Mouse (Mus musculus) MEL (cell line): Measurements from ENCODE around the gene Hoxc6.
A peak's percentile ranks its signal among the peaks of the same experiment; 100 is the strongest.

Source experiments
- CTCF ChIP-seq, 3 experiments: IDR thresholded peaks in 2 of 3; conservative IDR thresholded peaks in 1 of 3; 2 replicates each; pipeline ENCODE4 v1.5.1; 2011 to 2012; ENCODE audit warnings: low read length in 3 of 3, low read depth in 2 of 3, mild to moderate bottlenecking in 2 of 3, improper control_type of control experiment in 1 of 3, inconsistent platforms in 1 of 3, mixed read lengths in 1 of 3, moderate library complexity in 1 of 3; ENCODE audit not compliant: control insufficient read depth in 1 of 3, insufficient read depth in 1 of 3, poor library complexity in 1 of 3, severe bottlenecking in 1 of 3
- EP300 ChIP-seq, 2 experiments: IDR thresholded peaks; 2 replicates each; pipeline ENCODE4 v1.6.1; 2011; ENCODE audit warnings: improper control_type of control experiment in 2 of 2, low read length in 2 of 2, low read depth in 1 of 2, mild to moderate bottlenecking in 1 of 2
- POLR2A ChIP-seq, 2 experiments: IDR thresholded peaks; 2 replicates each; pipeline ENCODE4 v1.6.1; 2011 to 2012; ENCODE audit warnings: low read length in 2 of 2, mild to moderate bottlenecking in 2 of 2, control low read depth in 1 of 2, improper control_type of control experiment in 1 of 2, low read depth in 1 of 2, moderate library complexity in 1 of 2; ENCODE audit not compliant: control insufficient read depth in 1 of 2, insufficient read depth in 1 of 2, poor library complexity in 1 of 2
- RAD21 ChIP-seq: IDR thresholded peaks from 2 replicates; pipeline ENCODE4 v1.6.1; 2011; ENCODE audit warnings: mild to moderate bottlenecking, low read depth, low read length, improper control_type of control experiment
- TAL1 ChIP-seq: IDR thresholded peaks from 2 replicates; pipeline ENCODE4 v1.6.1; 2012; ENCODE audit warnings: mild to moderate bottlenecking, inconsistent platforms, low read length, moderate library complexity, mixed read lengths
- TCF12 ChIP-seq: IDR thresholded peaks from 2 replicates; pipeline ENCODE4 v1.6.1; 2014; ENCODE audit warnings: low read depth, mild to moderate bottlenecking, inconsistent platforms, low read length, improper control_type of control experiment, moderate library complexity
- ZMIZ1 ChIP-seq: IDR thresholded peaks from 2 replicates; pipeline ENCODE4 v1.6.1; 2012; ENCODE audit warnings: low read depth, mild to moderate bottlenecking, inconsistent platforms, low read length, improper control_type of control experiment, moderate library complexity

DNA sequence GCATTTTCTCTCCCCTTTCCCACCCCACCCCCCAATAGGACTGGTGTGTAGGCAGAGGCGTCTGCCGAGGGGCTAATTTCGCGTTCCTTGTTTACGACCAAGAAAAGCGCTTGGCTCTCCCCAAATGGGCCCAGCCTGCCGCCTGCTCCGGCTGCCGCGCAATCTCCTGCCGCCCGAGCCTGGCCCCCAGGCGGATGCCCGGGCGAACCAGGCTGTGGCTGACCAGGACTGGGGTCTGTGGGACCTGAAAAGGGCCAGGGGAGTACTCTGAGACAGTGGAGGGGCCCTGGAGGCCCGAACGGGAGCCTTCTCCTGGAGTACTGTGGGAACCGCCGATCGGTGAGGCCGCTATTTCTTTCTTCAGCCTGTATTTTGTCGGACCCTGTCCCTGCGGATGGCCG is 2.4 kb downstream of the Hoxc6 start:
- no peak for TF ChIP-seq ZMIZ1
- TF ChIP-seq TCF12 = no peak; the same call in 1 of the 2 replicates
- TF ChIP-seq EP300 (IDR thresholded peaks at IDR 0.05; ENCODE audit: low read depth in 1 of 2, low read length in 2 of 2) = peak; percentile 11 to 20; a peak in 1 of 4 replicates
- no peak; the same call in 1 of the 2 replicates for TF ChIP-seq RAD21
- no peak for TF ChIP-seq TAL1
- TF ChIP-seq POLR2A (IDR thresholded peaks at IDR 0.05; ENCODE audit: control insufficient read depth in 1 of 2, insufficient read depth in 1 of 2, low read depth in 1 of 2, low read length in 2 of 2, poor library complexity in 1 of 2) = peak in 1 of 2 experiments; percentile 40; a peak in 2 of 4 replicates
- TF ChIP-seq CTCF (IDR thresholded peaks at IDR 0.05 in 2 of 3, conservative IDR thresholded peaks at IDR 0.05 in 1 of 3; ENCODE audit: control insufficient read depth in 1 of 3, insufficient read depth in 1 of 3, low read depth in 2 of 3, low read length in 3 of 3, poor library complexity in 1 of 3, severe bottlenecking in 1 of 3) = no peak
